Mouse (Mus musculus) megakaryocyte, adult 5-6 weeks (primary cell): Measurements from ENCODE around the gene Podxl2. TPM values are rescaled to one million over a fixed set of nuclear protein-coding genes. Genes with fewer than 3 reads are reported as not detected.

Experiments used
- ATAC-seq: 2 replicates; pipeline ENCODE4 v1.8.0; 2016; ENCODE audit warnings: mild to moderate bottlenecking, inconsistent platforms; ENCODE audit not compliant: poor library complexity, severe bottlenecking
- total RNA-seq, 2 experiments: library from RNA; stranded (forward) in 1 of 2; stranded (reverse) in 1 of 2; fragments of 153-499, 151-499 nt in 1 of 2; fragments of 221-1000, 200-1000 nt in 1 of 2; gene quantifications; 2 replicates each; pipeline versions ENCODE4 v1.2.3 to v1.2.4; 2015 to 2017

Podxl2 gene
- total RNA-seq, 2 experiments from 2014 or later = 0.40 TPM; not detected in 1

- ATAC-seq = no peak
Observed at GRCm38 (mm10) chr6:88847571-88847970, 27.3 kb downstream of the Podxl2 start.

DNA sequence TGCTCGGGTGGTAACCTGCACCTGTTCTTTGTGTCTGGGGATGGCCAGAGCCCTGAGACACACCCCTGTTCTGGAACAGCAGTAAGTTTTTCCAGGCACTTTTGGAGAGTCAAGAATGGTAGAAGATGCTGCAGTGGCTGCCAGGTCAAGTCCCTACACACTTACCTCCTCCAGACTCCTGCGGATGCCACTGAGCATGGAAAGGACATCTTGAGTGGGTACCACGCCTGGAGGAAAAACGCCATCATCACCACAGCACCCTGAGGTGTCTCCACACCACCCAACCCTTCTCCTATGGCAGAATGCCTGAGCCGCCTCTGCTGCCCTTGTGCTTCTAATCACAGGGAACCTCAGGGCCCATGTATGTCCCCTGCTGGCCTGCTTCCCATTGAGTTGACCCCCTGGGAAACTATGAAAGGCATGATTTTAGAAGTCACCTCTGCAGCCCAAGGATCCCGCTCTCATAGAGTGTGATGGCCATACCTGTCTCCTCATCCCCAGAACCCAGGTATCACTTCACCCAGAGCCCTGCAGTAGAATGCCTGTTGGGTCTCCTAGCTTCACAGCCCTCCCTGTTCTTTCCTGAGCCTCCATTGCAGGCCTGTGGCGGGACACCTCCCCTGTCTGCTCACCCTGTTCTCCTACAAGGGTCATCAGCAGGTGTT, 29.8 kb downstream of the Podxl2 start:
- no peak for ATAC-seq

GRCm38 (mm10) chr6:88843781-88844725, 30.8 kb downstream of the Podxl2 start:
- no peak for ATAC-seq

DNA sequence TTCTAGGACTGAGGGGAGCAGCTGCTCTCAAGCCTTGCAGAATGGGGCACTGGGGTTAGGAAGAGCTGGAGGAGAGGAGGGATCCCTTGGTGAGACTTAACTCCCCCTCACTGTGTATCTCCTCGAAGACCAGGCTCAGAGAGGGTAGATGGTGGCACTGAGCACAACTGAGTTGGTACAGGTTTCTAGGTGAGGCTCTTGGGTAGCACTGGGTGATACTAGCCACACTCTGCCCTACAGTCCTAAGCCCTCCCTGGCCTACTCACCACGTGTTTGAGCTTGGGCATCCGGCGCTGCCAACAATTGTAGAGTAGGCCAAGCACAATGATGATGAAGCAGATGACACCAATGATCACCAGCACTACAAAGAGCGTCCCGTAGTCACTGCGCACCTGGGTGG, 31.6 kb downstream of the Podxl2 start:
- ATAC-seq = no peak

DNA sequence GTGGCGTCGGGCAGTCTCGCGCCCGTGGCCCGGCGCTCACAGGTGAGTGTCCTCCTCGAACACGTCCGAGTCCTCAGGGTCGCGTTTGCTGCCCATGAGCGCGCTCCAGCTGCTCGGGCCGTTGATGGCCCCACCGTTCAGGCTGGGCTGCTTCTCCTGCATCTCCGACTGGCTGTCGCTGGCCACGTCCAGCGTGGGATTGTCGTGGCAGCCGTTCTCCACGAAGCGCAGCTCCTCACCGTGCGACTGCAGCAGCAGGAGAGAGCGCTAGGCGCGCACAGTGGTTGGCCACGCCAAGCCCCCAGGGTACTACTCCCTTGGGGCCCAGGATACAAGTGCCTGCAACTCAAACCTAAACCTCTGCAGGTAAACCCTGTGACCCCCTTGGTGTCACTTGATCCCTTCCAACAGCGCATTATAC, 32.1 kb downstream of the Podxl2 start:
- no peak for ATAC-seq

DNA sequence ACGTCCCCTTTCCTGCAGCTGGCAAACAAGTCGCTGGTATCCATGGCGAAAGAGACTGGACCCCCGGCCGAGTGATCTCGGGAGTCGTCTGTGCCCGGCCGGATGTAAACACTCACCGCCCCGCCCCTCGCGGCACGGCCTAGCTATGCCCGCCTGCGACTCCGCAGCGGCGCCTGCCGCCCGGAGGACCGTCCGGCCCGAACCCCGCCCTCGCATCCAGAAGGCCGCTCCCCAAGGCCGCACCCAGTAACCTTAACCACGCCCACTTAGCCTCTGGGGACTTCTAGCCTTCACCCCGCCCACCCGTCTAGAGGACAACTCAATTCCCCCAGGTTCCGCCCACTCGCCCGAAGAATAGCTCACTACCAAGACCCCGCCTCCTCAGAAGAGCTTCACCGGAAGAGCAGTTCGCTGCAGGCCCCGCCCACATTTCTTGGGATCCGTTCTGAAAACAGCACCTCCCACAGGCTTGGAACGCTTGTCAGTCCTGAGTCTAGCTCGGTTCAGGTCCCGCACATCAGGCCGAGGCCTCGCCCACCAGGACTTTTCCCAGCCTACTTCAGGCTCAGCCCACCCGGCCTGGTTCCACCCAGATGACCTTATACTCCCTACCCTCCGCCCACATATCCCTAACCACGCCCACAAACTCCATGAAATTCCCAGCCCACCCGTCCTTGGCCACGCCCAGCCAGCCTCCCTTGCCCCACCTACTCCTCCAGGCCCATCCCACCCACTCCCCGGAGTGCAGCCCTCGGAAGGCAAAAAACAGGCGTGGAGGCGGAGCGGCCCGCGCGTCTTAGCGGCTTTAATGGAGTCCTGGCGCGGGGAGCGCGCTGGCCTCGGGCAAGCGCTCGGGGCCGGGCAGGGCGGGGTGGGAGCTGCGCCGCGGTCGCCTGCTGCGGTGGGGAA, 32.8 kb downstream of the Podxl2 start, which contains the start of gene Abtb1:
Abtb1 (minus strand) TSS at position 204 of the 909 bp plus-strand sequence.
- peak; percentile 80 for ATAC-seq

DNA sequence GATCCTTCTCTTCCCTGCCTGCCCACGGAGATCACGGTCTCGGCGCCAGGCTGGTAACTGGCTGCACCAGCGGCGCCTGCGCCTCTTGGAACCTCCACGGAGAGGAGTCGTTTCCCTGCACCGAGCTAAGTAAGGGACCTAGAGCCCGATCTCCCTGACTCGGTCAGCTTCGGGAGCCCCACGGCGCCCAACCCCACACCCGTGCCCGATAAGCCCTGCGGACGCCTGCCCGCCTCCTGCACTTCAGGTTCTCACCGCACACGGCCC, 33.4 kb downstream of the Podxl2 start:
- no peak for ATAC-seq

- no peak for ATAC-seq
Observed at GRCm38 (mm10) chr6:88840791-88841513, 33.9 kb downstream of the Podxl2 start.

DNA sequence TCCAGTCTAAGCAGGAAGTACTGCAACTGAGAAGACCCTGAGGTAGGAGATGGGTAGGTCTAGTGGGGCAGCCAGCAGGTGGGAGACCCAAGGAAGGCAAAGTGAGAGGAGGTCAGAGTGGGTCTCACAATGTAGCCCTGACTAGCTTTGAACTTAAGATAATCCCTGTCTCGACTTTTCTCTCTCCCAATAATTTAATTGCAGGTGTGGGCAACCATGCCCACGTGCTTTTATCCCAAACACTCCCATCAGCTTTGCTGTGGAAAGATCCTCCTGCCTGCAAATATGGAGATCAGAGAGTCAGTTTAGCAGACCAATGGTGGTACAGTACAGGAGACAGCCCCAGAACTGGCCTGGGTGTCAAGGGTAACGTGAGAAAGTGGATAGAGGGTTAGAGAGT, 34.6 kb downstream of the Podxl2 start:
- ATAC-seq = no peak

DNA sequence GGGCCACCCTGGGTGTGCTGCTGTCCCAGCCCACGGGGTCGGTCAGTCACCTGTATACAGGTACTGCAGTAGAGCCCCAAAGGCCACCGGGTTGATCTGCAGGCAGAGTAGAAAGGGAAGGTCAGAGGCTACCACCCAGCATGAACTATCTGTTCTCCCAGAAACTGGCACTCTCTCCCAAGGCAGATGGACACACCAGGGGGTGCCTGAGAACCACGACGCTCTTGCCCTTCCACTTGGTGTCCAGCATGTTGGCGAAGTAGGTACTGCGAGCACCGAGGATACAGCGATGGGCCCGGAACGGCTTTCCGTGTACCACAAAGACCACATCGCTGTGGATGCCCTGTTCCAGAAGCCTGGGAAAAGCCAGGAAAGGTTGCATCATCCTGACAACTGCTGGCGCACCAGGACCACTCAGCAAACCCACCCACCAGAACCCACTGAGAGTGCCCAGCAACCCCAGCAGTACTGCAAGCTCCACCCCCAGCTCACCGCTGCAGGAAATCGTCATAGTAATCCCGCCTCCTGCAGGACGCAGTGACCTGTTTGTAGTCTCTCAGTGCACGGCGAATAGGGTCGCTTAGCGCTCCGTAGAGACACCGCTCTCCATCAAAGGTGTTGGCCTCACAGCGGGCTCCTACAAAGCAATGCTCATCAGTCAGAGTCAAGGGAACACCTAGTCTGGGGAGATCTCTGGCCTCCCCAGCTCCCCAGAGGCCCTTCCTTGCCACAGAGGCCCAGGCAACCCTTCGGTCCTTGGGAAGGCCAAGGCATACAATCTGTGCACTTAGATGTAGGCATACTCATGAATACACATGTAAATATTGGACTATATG, 35.5 kb downstream of the Podxl2 start:
- no peak for ATAC-seq

DNA sequence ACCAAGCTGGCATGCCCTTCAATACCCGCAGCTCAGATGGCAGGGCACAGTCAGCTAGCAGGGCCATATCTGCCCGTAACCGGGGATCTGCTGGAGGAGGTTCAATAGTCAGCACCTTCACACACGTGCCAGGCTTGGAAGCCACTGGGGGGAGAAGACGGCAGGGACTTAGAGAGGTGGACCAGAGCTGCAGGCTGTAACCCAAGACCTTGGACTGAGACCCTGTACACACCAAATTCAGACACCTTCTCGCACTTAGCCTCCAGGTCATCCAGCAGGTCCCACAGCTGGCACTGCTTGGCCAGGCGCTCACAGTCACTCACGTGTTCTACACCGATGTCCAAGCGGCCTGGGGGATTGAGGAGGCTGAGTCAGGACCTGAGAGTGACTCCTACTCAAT, 36.2 kb downstream of the Podxl2 start:
- ATAC-seq = no peak

DNA sequence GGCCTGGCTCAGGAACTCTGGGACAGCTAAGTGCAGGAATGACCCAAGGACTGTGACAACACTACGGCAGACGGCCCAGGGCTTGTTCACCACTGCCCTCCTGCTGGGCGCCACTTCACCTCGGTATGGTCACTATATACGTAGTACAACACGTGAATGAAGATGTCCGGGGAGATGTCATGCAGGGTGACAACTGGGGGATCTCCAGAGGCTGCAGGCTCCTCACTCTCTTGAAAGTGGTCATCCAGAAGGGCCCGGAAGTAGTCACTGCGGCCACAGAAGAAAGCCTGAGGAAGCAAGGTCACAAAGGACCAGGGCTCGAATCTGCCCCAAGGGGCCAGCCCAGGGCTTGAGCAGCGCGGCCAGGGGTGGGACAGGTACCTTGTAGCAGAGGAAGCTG, 36.8 kb downstream of the Podxl2 start:
- no peak for ATAC-seq

DNA sequence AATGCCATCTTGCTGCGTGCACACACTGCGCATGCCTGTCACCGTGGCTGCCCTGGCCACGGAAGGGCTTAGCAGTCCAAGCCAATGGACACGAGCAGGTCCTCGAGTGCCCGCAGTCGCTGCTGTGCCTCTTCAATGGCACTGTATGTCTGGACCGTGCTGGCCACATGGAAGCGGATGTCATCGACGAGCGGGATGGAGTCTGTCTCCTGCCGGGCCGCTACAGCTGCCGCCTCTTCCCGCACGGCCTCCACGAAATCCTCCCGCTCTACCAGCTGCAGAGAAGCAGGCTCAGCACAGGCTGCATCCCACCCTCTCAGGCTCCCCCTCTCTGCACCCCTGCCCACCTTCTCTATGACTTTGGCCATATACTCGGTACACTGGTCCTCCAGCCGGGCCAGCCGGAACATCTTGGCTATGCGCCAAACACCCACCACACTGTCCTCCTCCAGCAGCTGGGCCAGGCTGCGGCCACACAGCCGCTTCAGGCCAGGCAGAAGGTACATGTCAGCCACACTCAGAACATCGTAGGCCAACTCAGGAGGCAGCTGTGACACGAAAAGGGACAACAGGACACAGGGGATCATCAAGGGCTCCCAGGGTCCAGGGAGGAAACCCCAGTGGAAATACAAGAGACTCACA, 38.5 kb downstream of the Podxl2 start:
- ATAC-seq = no peak

GRCm38 (mm10) chr6:88835047-88835446, 39.8 kb downstream of the Podxl2 start:
- peak; percentile 71 for ATAC-seq

- no peak for ATAC-seq
Observed at GRCm38 (mm10) chr6:88833340-88834140, 41.3 kb downstream of the Podxl2 start.

GRCm38 (mm10) chr6:88832663-88833062, 42.2 kb downstream of the Podxl2 start:
- ATAC-seq = no peak

GRCm38 (mm10) chr6:88831456-88831855, 43.4 kb downstream of the Podxl2 start:
- ATAC-seq = 0 out of 2 replicates have a peak, but pooled peaks have one; percentile 11

DNA sequence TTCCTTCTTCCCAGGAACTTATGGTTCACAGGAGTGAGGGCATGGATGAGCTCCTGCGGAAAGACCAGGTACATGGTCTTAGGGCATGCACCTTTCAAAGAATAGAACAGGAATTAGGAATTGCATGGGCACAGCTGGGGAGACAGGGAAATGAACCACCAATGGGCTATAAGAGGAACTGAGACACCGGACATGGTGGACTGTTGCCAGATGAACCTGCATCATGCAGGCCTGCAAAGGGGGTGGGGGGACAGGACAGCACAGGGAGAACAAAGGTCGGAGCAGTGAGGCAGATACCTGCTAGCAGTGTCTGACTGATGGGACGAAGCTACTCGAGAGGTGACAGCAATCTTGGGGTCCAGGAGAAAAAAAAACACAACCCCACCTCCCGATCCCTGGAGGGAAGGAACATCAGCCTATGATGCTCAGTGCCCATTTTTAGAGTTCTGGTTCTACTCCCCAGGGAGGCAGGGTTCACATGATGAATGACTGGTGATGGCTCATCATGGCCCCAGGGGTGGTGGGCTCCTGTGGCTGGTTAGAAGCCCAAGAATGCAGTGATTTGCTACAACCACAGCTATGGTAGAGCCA, 44.6 kb downstream of the Podxl2 start:
- no peak for ATAC-seq
